Mouse (Mus musculus) olfactory bulb, adult 2 months (tissue): Measurements from ENCODE around the gene Apbb2.

Experiments
- CTCF ChIP-seq: fragments of 200-500 bp; IDR thresholded peaks from 2 replicates; pipeline ENCODE4 v1.5.1; 2012; ENCODE audit warnings: low read depth, mild to moderate bottlenecking, low read length, moderate library complexity; ENCODE audit not compliant: insufficient read depth
- POLR2A ChIP-seq: fragments of 200-500 bp; IDR thresholded peaks from 2 replicates; pipeline ENCODE4 v1.6.1; 2012; ENCODE audit warnings: mild to moderate bottlenecking, low read depth, low read length, moderate library complexity; ENCODE audit not compliant: insufficient read depth

- TF ChIP-seq POLR2A = no peak
- no peak for TF ChIP-seq CTCF
Observed at GRCm38 (mm10) chr5:66537811-66538210, 80.8 kb downstream of the Apbb2 start.
